Mouse (Mus musculus) liver, adult 2 months (tissue): ENCODE results near the gene Bend6.
A peak's percentile ranks its signal among the peaks of the same experiment; 100 is the strongest.

Experiments used
- CTCF ChIP-seq: fragments of 200-500 bp; IDR thresholded peaks from 2 replicates; pipeline ENCODE4 v1.5.1; 2011; ENCODE audit warnings: low read depth, low read length, control low read depth
- POLR2A ChIP-seq: fragments of 200-500 bp; IDR thresholded peaks from 2 replicates; pipeline ENCODE4 v1.6.1; 2011; ENCODE audit warnings: low read length, control low read depth; ENCODE audit not compliant: insufficient read depth; ENCODE audit errors: extremely low read depth

DNA sequence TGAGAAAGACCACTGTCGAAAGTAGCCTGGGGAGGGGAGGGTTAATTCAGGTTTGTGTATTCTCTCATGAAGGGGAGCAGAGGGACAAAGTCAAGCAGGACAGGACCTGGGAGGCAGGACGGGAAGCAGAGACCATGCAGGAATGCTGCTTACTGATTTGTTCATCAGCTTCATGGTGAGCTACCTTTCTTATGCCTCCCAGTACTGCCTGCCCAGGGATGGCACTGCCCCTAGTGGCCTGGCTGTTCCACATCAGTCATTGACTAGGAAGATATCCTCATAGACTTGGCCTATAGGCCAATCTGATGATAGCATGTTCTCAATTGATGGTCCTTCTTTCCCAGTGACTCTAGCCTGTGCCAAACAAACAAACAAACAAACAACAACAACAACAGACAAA lies 36.3 kb upstream of the Bend6 start:
- TF ChIP-seq POLR2A: no peak
- peak; percentile 40 for TF ChIP-seq CTCF
